Mouse (Mus musculus): ENCODE results near the gene Eno1.

- TF ChIP-seq CTCF (IDR thresholded peaks at IDR 0.05; ENCODE audit: control insufficient read depth, insufficient read depth, low read length), result no peak
- TF ChIP-seq POLR2A (IDR thresholded peaks at IDR 0.05; ENCODE audit: borderline replicate concordance, control insufficient read depth, low read depth, low read length), result no peak
Measured at GRCm38 (mm10) chr4:150216423-150216822, 20.1 kb upstream of the Eno1 start.

Measured in bone marrow, adult 2 months (tissue).